Mouse (Mus musculus) embryonic fibroblast, embryonic 13.5 days (primary cell): ENCODE measurements around the gene Hnrnpl. TPM values are rescaled to one million over a fixed set of nuclear protein-coding genes. Genes with fewer than 3 reads are reported as not detected.

Experiments
- H3K27ac ChIP-seq: 2 replicates; pipeline ENCODE4 v1.5.1; 2012; ENCODE audit warnings: low read length, control low read depth, inconsistent platforms; ENCODE audit not compliant: insufficient read depth
- H3K4me1 ChIP-seq: 2 replicates; pipeline ENCODE4 v1.6.1; 2011; ENCODE audit warnings: low read length; ENCODE audit not compliant: control insufficient read depth, insufficient read depth
- H3K4me3 ChIP-seq: 2 replicates; pipeline ENCODE4 v1.5.1; 2011; ENCODE audit warnings: mild to moderate bottlenecking, control low read depth, low read length; ENCODE audit not compliant: insufficient read depth
- CTCF ChIP-seq: IDR thresholded peaks from 2 replicates; pipeline ENCODE4 v1.5.1; 2011; ENCODE audit warnings: mild to moderate bottlenecking, control low read depth, low read length, moderate library complexity, borderline replicate concordance; ENCODE audit not compliant: insufficient read depth
- POLR2A ChIP-seq: IDR thresholded peaks from 2 replicates; pipeline ENCODE4 v1.6.1; 2011; ENCODE audit warnings: low read depth, mild to moderate bottlenecking, control low read depth, low read length, moderate library complexity
- polyA plus RNA-seq: library from polyadenylated mRNA; stranded (reverse); fragments of >200 nt; gene quantifications from 2 replicates; pipeline ENCODE4 v1.2.4, GENCODE M21; 2011; ENCODE audit warnings: low read depth; ENCODE audit not compliant: missing spikeins, insufficient read length

The Hnrnpl gene
- polyA plus RNA-seq, 1 experiment, result 496 TPM

DNA sequence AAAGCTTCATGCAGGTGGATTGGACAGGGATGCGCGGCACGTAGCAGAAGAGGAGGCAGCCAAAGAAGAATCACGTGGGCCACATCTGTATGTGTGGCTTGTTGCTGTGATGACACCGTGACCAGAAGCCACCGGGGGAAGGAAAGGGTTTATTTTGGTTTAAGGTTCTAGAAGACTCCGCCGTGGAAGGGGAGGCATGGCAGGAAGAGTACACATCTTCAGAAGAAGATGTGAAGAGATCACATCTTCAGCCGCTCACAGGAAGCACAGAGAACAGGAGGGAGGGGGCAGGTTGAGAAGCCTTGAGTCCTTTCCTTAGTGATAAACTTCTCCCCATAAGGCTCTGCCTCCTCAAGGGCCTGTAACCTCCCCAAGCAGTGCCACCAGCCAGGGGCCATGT, 8.3 kb upstream of the Hnrnpl start:
- Histone ChIP-seq H3K27ac (no peak overlapping the region), H3K4me3 (no peak overlapping the region), H3K4me1 (peaks cover 18% of the 10 kb centered on the region)
- no peak for TF ChIP-seq POLR2A
- no peak for TF ChIP-seq CTCF

GRCm38 (mm10) chr7:28801451-28801850, 6.9 kb upstream of the Hnrnpl start:
- TF ChIP-seq CTCF, result no peak
- no peak for TF ChIP-seq POLR2A
- peaks cover 18% of the 10 kb centered on the region for H3K4me1 ChIP-seq
- H3K27ac ChIP-seq, result peak overlapping the region; percentile 99
- no peak overlapping the region for H3K4me3 ChIP-seq

- H3K27ac ChIP-seq, result peak overlapping the region; percentile 99
- peaks cover 18% of the 10 kb centered on the region for H3K4me1 ChIP-seq
- peak; percentile 81 for TF ChIP-seq POLR2A
- no peak for TF ChIP-seq CTCF
- H3K4me3 ChIP-seq, result no peak overlapping the region
Measured at GRCm38 (mm10) chr7:28801901-28802670, 6.3 kb upstream of the Hnrnpl start.

DNA sequence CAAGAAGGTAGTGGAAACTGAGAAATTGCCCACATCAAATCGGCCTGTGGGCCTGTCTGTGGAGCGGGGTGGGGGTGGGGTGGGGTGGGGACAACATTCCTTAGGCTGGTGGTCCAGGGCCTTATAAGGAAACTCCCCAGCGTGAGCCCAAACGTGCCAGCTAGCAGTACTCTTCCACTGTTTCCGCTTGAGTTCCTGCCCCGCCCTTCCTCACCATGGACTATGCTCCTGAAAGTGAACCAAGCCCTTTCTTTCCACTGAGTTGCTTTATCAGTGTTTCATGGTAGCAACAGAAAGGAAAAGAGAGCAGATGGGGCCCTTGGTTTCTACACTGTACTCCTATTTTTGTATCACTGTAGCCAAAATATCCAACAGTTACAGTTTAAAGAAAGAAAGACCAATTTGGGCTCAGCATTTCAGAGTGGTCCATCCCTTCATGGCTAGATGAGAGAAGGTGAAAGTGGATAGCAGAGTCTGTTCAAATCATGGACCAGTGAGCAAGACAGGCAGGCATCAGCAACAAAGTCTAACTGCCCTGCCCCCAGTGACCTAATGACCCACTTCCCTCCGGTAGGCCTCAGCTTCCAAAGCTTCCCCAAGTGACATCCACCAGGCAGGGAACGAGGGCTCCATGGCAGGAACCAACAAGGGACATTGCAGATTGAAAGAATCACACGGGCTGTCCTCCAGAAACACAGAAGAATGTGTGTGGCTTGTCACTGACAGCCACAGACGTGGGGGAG, 5.3 kb upstream of the Hnrnpl start:
- H3K27ac ChIP-seq, result peak overlapping the region; percentile 99
- peaks cover 24% of the 10 kb centered on the region for H3K4me1 ChIP-seq
- no peak overlapping the region for H3K4me3 ChIP-seq
- TF ChIP-seq POLR2A (no peak; the same call in 1 of the 2 replicates), CTCF (no peak)

- peaks cover 25% of the 10 kb centered on the region for H3K4me1 ChIP-seq
- no peak overlapping the region for H3K4me3 ChIP-seq
- no peak for TF ChIP-seq CTCF
- TF ChIP-seq POLR2A, result no peak
- H3K27ac ChIP-seq, result no peak overlapping the region
Measured at GRCm38 (mm10) chr7:28803756-28804155, 4.6 kb upstream of the Hnrnpl start.

- Histone ChIP-seq H3K27ac (no peak overlapping the region), H3K4me3 (no peak overlapping the region), H3K4me1 (peaks cover 20% of the 10 kb centered on the region)
- TF ChIP-seq CTCF (no peak), POLR2A (no peak)
Measured at GRCm38 (mm10) chr7:28806869-28807268, 1.5 kb upstream of the Hnrnpl start.

DNA sequence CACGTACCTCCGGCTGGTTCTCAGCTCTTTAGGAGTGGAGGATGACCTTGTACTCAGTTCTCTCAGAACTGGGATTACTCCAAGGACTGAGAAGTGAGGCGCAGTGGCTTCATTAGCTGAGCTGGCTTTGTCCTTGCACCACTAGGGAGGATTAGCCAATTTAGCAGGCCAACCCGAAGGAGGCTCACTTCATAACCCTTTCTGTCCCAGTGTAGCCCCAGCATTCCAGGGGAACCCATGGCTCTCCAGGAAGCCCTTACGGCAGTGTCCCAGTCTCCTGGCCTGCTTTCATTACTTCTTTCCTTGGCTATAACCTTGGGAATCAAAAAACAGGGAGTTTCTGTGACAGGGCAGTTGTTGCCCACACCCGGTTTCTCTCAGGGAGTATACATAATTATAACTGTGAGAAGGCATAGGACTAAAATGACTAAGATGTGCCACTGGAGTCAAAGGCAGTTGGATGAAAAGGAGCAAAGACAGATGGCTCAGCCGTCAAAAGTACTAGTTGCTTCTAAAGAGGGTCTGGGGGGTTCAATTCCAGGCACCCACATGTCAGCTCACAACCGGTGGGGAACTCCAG, 610 bp upstream of the Hnrnpl start:
- Histone ChIP-seq H3K27ac (peak overlapping the region; percentile 95), H3K4me3 (peak overlapping the region; percentile 46), H3K4me1 (peaks cover 15% of the 10 kb centered on the region)
- TF ChIP-seq CTCF (no peak), POLR2A (no peak)

- Histone ChIP-seq H3K4me3 (peak overlapping the region; percentile 58), H3K27ac (peak overlapping the region; percentile 95), H3K4me1 (peaks cover 7% of the 10 kb centered on the region)
- TF ChIP-seq POLR2A (peak; percentile 82), CTCF (no peak)
Measured at GRCm38 (mm10) chr7:28808957-28809393, 634 bp downstream of the Hnrnpl start.

- Histone ChIP-seq H3K27ac (peak overlapping the region; percentile 95), H3K4me3 (peak overlapping the region; percentile 58), H3K4me1 (peaks cover 7% of the 10 kb centered on the region)
- TF ChIP-seq POLR2A (peak; percentile 68), CTCF (no peak)
Measured at GRCm38 (mm10) chr7:28809401-28810089, 1.2 kb downstream of the Hnrnpl start.
